9 mouse cellular contexts compared by ENCODE assay signal in the genomic region with DNA sequence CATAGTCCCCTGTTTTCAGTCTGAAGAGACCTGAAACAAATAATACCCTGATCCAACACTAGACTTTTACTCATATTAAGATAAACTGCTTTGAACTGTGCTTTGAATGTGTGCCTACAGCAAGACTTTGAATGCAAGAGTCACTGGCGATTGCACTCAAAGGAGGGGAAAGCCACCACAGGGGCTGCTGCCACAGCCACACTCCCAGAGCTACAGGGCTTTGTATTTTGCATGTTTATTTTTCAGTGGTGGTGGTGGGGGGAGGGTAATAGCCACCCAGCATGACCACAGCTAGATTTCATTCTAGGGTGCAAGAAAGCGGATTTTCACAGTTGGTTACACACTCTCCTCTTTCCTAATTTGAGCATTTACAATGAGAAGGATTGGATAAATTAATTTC. TPM values are rescaled to one million over a fixed set of nuclear protein-coding genes. Genes with fewer than 3 reads are reported as not detected.
A peak's percentile ranks its signal among the peaks of the same experiment; 100 is the strongest.
DNase-seq lines count a peak whose midpoint lies in the region; ATAC-seq lines count a peak whose summit lies in the region.
"Had no signal": no experiment of that assay in that cellular context is flagged by ENCODE, and none has a peak within 500 bp of the region (broad histone marks: within the 10 kb centered on the region; RNA-seq: fewer than 3 reads in every experiment).

No protein-coding gene starts in this region.

- H3K27me3 ChIP-seq in forebrain, embryonic 15.5 days = no peaks in the 10 kb centered on the region

- H3K79me2 ChIP-seq in macrophage (ENCODE audit: inconsistent target) = peaks cover 73% of the 10 kb centered on the region

- intact Hi-C loops in heart, postnatal 25 days (cut with DNase I) = loop anchor here (5.0 to 10.0 kb wide), 2 partner anchors 187 to 550 kb away; a partner anchor contains a TSS

- H3K4me3 ChIP-seq in forebrain, embryonic 15.5 days = 0 out of 2 replicates have a peak overlapping the region, but pooled peaks have one; percentile 11
- H3K4me3 ChIP-seq in macrophage (ENCODE audit: inconsistent target) = no peak overlapping the region

- H3K27ac ChIP-seq in forebrain, embryonic 15.5 days (replicated peaks) = peak overlapping the region; percentile 99
- H3K27ac ChIP-seq in macrophage = peak overlapping the region; percentile 98

- WGBS in forebrain, embryonic 15.5 days = 27% methylated on average over 2 of the region's 2 CpGs
- 29% methylated on average over 2 of the region's 2 CpGs for WGBS in macrophage (ENCODE audit: missing documents)

- DNase-seq in heart, adult 11 months = peak; percentile 93
- DNase-seq in heart, postnatal 25 days (ENCODE audit: low spot score) = no peak
- DNase-seq in 416B (ENCODE audit: low read depth) = peak; percentile 78
- DNase-seq in thymus, postnatal 0 days (ENCODE audit: low spot score) = no peak
- no peak for DNase-seq in ovary, adult 18-20 months (ENCODE audit: low spot score)
- DNase-seq: cerebellum, adult 11 months had no signal

- no peak for ATAC-seq in forebrain, embryonic 15.5 days (replicated peaks)
- ATAC-seq in granulocyte monocyte progenitor cell, adult 5-6 weeks (replicated peaks; ENCODE audit: poor library complexity, severe bottlenecking) = no peak

- peak overlapping the region; percentile 64 for H3K4me2 ChIP-seq in forebrain, embryonic 15.5 days (replicated peaks)

- H3K9ac ChIP-seq in forebrain, embryonic 15.5 days (replicated peaks) = peak overlapping the region; percentile 62; the same call in 1 of the 2 replicates

- H3K4me1 ChIP-seq in forebrain, embryonic 15.5 days = peaks cover 31% of the 10 kb centered on the region

- H3K9me3 ChIP-seq in forebrain, embryonic 15.5 days = no peaks in the 10 kb centered on the region

- no peaks in the 10 kb centered on the region for H3K36me3 ChIP-seq in forebrain, embryonic 15.5 days
- no peaks in the 10 kb centered on the region for H3K36me3 ChIP-seq in macrophage (ENCODE audit: inconsistent target)

RNA-seq across cellular contexts. Expression of a gene that starts 2.6 kb away (rescaled TPM):
- total RNA-seq in heart, postnatal 25 days (2021) = 10 to 100 TPM; 57.4 to 60.3 TPM
- 106 and 119 TPM in 2 replicates for polyA plus RNA-seq in forebrain, embryonic 15.5 days (2015; fragmentation: Nextera tagmentation; extraction: Ambion mirVana)
- 1,000 to 10,000 TPM; 2,413 to 6,939 (median 3,772) TPM for total RNA-seq in macrophage (2018; cell fraction: chromatin; rRNA removed)
- 100 to 1,000 TPM; 305 to 558 (median 425) TPM for total RNA-seq in macrophage (2018; cell fraction: cytosol; rRNA removed)
- total RNA-seq in macrophage (2018; cell fraction: nucleus; rRNA removed) = 1,000 to 10,000 TPM; 1,334 to 4,677 (median 2,196) TPM
- polyA plus RNA-seq in macrophage (2018) = 134 to 164 TPM (median 138 TPM) in 3 replicates
- 3.9 and 4.8 TPM in 2 replicates for polyA plus RNA-seq in thymus, postnatal 0 days (2015; fragmentation: Nextera tagmentation; extraction: Ambion mirVana)
- total RNA-seq in granulocyte monocyte progenitor cell, adult 5-6 weeks (2014; fragmentation: Nextera tagmentation) = 286 and 309 TPM in 2 replicates
- total RNA-seq in granulocyte monocyte progenitor cell, adult 5-6 weeks (2017) = 167 and 168 TPM in 2 replicates

Comparison
In these comparisons a context has a peak if more than half of its experiments do, and no peak if none do; other contexts are left out.
1. DNase-seq: peak in heart, adult 11 months (single experiment) and 416B (single experiment); none in heart, postnatal 25 days (single experiment), thymus, postnatal 0 days (single experiment) and ovary, adult 18-20 months (single experiment).
2. RNA of a gene that starts 2.6 kb away (polyA plus RNA-seq): 134 to 164 TPM in macrophage and 106 to 119 TPM in forebrain, embryonic 15.5 days; 3.9 to 4.8 TPM in thymus, postnatal 0 days; every median in the first group is over 10 times any median in the second.